7 mouse cellular contexts compared by ENCODE assay signal in the genomic region with DNA sequence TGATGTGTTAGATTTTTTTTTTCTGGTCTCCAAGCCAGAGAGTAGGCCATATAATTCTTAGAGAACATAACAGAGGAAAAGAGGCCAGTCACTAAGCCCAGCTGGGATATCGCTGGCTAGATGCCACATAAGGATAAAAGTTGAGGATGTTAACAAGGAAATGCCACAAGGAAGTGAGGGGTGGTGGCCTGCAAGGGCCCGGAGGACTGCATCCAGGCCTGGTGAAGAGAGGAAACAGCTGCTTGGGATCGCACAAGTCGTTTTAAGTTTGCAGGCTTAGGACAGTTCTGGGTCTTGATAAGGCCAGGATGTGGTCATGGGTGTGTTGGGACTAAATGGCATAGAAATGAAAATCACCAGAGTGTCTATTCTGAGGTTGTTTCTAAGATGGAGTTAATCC.
DNase-seq lines count a peak whose midpoint lies in the region; ATAC-seq and TF ChIP-seq lines count a peak whose summit lies in the region.

No protein-coding gene starts in this region.

- H3K4me2 ChIP-seq in forebrain, embryonic 12.5 days, result no peak overlapping the region; the same call in 1 of the 2 replicates

- no peak for ATAC-seq in forebrain, embryonic 12.5 days (ENCODE audit: low FRiP score)
- ATAC-seq in megakaryocyte progenitor cell, adult 5-6 weeks (replicated peaks; ENCODE audit: poor library complexity), result no peak

- H3K9me3 ChIP-seq in forebrain, embryonic 12.5 days, result no peaks in the 10 kb centered on the region

- H3K27ac ChIP-seq in forebrain, embryonic 12.5 days, result peak overlapping the region; percentile 81

- no peak overlapping the region for H3K9ac ChIP-seq in forebrain, embryonic 12.5 days

- no peaks in the 10 kb centered on the region for H3K27me3 ChIP-seq in forebrain, embryonic 12.5 days

- H3K36me3 ChIP-seq in forebrain, embryonic 12.5 days (replicated peaks), result no peaks in the 10 kb centered on the region

- no peak overlapping the region for H3K4me3 ChIP-seq in forebrain, embryonic 12.5 days (replicated peaks)

- peak; percentile 15 for DNase-seq in brain, embryonic 14.5 days (ENCODE audit: low read depth)
- DNase-seq in kidney, adult 18-20 months, result peak; percentile 29
- DNase-seq in lung, postnatal 14 days, result peak; percentile 65
- DNase-seq in thymus, adult 18-20 months, result no peak
- no peak for DNase-seq in left cerebral cortex, adult 9 months (ENCODE audit: low spot score in 2 of 2)

- H3K4me1 ChIP-seq in forebrain, embryonic 12.5 days, result peaks cover 19% of the 10 kb centered on the region

- WGBS in forebrain, embryonic 12.5 days, result 72% methylated on average over 4 of the region's 4 CpGs

- no peak for TF ChIP-seq POLR2A in brain, embryonic 14.5 days (IDR thresholded peaks at IDR 0.05; ENCODE audit: borderline replicate concordance, extremely low read depth, insufficient read depth, insufficient read length, poor library complexity, severe bottlenecking)

- TF ChIP-seq CTCF in brain, embryonic 14.5 days (IDR thresholded peaks at IDR 0.05; ENCODE audit: borderline replicate concordance, extremely low read depth, insufficient read depth, insufficient read length), result no peak

Comparison
In these comparisons a context has a peak if more than half of its experiments do, and no peak if none do; other contexts are left out.
1. DNase-seq: peak in brain, embryonic 14.5 days (single experiment), kidney, adult 18-20 months (single experiment) and lung, postnatal 14 days (single experiment); none in thymus, adult 18-20 months (0 of 2) and left cerebral cortex, adult 9 months (0 of 2).